Mouse (Mus musculus) brown adipose tissue, adult 24 weeks (tissue): Measurements from ENCODE around the gene Odr4. TPM values are rescaled to one million over a fixed set of nuclear protein-coding genes. Genes with fewer than 3 reads are reported as not detected.

Experiments used
- H3K27ac ChIP-seq: fragments of 200-500 bp; replicated peaks from 2 replicates; pipeline ENCODE4 v1.5.1; 2012; ENCODE audit warnings: low read depth, mild to moderate bottlenecking, low read length
- H3K4me1 ChIP-seq: fragments of 200-500 bp; 2 replicates; pipeline ENCODE4 v1.6.1; 2012; ENCODE audit warnings: low read length, mixed read lengths; ENCODE audit not compliant: control insufficient read depth, insufficient read depth, insufficient read length
- H3K4me3 ChIP-seq: fragments of 200-500 bp; 2 replicates; pipeline ENCODE4 v1.5.1; 2012; ENCODE audit warnings: low read depth, mild to moderate bottlenecking, low read length, moderate library complexity; ENCODE audit not compliant: insufficient read depth
- polyA plus RNA-seq: library from polyadenylated mRNA; stranded (reverse); fragments of >200 nt; gene quantifications from 2 replicates; pipeline ENCODE4 v1.2.4, GENCODE M21; 2012; ENCODE audit not compliant: missing spikeins, insufficient read depth, insufficient read length

Odr4 gene
- 41.0 and 56.4 TPM in 2 replicates for polyA plus RNA-seq

GRCm38 (mm10) chr1:150392638-150393487 lies at the start of gene Odr4, which contains the start of gene Tpr:
Odr4 (minus strand) TSS chr1:150393080.
Tpr (plus strand) TSS chr1:150392838.
- peak within 1 kb of the TSS; percentile 95 for H3K27ac ChIP-seq
- peak within 1 kb of the TSS; percentile 91 for H3K4me3 ChIP-seq
- H3K4me1 ChIP-seq: peaks cover 2% of the 10 kb centered on the region; the same call in 1 of the 2 replicates

DNA sequence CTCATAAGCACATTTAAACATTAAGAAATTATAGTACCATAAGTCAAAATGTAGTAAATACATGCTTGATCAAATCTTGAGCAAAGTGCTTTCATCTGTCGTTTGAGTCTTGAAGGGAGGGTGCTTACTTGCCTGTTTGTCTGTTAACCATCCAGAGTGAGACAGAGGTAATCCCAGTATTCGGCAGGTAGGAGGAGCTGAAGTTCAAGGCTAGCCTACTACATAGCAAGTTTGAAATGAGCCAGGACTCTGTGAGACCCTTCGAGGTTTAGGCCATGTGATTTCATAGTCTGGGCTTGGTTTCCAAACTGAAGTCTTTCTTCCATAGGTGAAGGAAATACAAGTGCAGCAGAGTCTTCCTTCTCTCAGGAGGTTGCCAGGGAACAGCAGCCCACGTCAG lies 48.9 kb upstream of the Odr4 start:
- Histone ChIP-seq H3K4me3 (no peak overlapping the region), H3K4me1 (no peaks in the 10 kb centered on the region), H3K27ac (no peak overlapping the region)

- no peak overlapping the region for H3K4me3 ChIP-seq
Observed at GRCm38 (mm10) chr1:150438641-150439040, 45.8 kb upstream of the Odr4 start.

GRCm38 (mm10) chr1:150426216-150426615 lies 33.3 kb upstream of the Odr4 start:
- Histone ChIP-seq H3K4me1 (no peaks in the 10 kb centered on the region), H3K4me3 (no peak overlapping the region), H3K27ac (no peak overlapping the region)

More at GRCm38 (mm10) chr1:150438641-150439040, 45.8 kb upstream of the Odr4 start:
- Histone ChIP-seq H3K4me1 (no peaks in the 10 kb centered on the region), H3K27ac (no peak overlapping the region)

DNA sequence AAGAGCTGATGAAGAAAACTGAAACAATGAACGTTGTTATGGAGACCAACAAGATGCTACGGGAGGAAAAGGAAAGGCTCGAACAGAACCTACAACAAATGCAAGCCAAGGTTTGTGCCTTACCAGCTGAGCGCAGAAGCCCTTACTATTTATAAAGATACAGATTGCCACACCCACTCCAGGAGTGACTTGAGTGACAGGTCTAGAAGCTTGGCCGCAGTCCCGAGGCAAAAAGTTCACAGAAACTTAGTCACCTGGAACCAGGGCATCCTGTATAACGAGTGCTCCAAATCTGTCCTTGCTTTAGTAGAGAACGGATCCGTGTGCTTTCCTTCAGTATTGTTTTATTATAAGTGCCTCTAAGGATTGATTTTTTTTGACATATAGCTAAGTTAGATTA lies 32.8 kb upstream of the Odr4 start:
- Histone ChIP-seq H3K4me3 (no peak overlapping the region), H3K4me1 (no peaks in the 10 kb centered on the region), H3K27ac (no peak overlapping the region)

DNA sequence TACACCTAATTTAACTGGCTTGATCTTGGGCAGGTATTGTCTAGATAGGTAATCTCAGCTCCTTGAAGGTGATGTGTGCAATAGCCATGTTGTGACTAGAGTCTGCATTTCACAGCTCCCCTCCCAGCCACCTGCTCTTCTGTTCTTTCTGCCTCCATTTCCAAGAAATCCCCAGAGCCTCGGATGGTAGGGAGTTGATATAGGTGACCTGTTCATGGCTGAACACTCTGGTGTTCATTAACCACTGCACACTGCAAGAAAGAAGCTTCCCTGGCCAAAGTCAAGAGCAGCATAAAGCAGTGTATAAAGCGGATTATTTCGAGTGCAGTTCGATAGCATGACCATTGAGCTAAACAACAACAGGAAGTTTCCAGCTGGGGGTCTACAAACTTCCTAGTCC lies 25.5 kb upstream of the Odr4 start:
- Histone ChIP-seq H3K27ac (no peak overlapping the region), H3K4me1 (no peaks in the 10 kb centered on the region), H3K4me3 (no peak overlapping the region)

DNA sequence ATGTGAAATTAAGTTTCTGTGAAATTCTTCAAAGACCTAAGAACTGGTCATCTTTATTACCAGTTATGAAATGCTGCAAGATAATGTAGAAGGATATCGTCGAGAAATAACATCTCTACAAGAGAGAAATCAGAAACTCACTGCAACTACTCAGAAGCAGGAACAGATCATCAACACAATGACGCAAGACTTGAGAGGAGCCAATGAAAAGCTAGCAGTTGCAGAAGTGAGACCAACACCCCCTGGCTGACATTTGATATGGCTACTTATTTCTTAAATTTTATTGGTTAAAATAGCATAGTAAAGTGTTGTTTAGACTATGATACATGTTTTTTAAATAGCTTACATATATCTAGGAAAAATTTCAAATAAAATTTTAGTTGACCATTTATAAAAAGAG lies 23.1 kb upstream of the Odr4 start:
- Histone ChIP-seq H3K4me3 (no peak overlapping the region), H3K27ac (no peak overlapping the region), H3K4me1 (no peaks in the 10 kb centered on the region)

DNA sequence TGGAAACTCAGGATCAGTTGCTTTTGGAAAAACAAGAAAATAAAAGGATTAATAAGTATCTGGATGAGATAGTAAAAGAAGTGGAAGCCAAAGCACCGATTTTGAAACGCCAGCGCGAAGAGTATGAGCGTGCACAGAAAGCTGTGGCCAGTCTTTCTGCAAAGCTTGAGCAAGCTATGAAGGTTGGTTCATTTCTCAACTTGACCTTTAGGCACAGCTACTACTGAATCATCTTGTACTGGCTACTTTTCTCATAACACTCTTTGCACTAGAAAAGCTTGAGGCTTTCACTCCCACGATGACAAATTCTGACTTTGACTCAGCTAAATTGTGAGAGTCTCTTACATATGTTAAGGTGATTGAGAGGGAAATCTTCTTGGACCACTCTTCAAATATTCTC lies 17.1 kb upstream of the Odr4 start:
- Histone ChIP-seq H3K4me1 (no peaks in the 10 kb centered on the region), H3K4me3 (no peak overlapping the region), H3K27ac (no peak overlapping the region)

- no peaks in the 10 kb centered on the region; the same call in 1 of the 2 replicates for H3K4me1 ChIP-seq
- H3K27ac ChIP-seq: no peak overlapping the region
- no peak overlapping the region for H3K4me3 ChIP-seq
Observed at GRCm38 (mm10) chr1:150407285-150407684, 14.4 kb upstream of the Odr4 start.

DNA sequence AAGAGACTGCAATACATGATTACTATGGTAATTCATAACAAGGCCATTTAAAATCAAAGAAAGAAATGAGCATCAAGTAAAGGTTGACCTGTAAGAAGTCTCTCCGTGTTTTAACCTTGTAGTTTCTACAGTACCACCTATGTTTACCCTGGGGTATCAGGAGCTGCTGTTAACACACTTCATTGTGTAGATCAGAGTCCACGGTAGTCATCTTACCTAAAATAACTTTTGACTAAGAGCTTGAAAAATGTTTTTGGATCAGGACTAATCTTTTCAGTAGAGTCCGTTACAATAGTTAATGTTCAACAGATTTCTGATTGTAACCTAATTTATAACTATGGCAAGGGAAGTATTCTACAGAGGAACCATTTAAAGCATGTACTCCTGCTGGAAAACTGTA lies 11.7 kb upstream of the Odr4 start:
- Histone ChIP-seq H3K4me3 (no peak overlapping the region), H3K4me1 (no peaks in the 10 kb centered on the region; the same call in 1 of the 2 replicates), H3K27ac (no peak overlapping the region)

- Histone ChIP-seq H3K4me3 (no peak overlapping the region), H3K27ac (no peak overlapping the region), H3K4me1 (no peaks in the 10 kb centered on the region; the same call in 1 of the 2 replicates)
Observed at GRCm38 (mm10) chr1:150403914-150404313, 11.0 kb upstream of the Odr4 start.

- H3K27ac ChIP-seq: no peak overlapping the region
Observed at GRCm38 (mm10) chr1:150396001-150396400, 3.1 kb upstream of the Odr4 start.

GRCm38 (mm10) chr1:150393488-150393852 lies 590 bp upstream of the Odr4 start:
- peak overlapping the region; percentile 83 for H3K4me3 ChIP-seq
- H3K27ac ChIP-seq: peak overlapping the region; percentile 59
- H3K4me1 ChIP-seq: peaks cover 2% of the 10 kb centered on the region; the same call in 1 of the 2 replicates

More at GRCm38 (mm10) chr1:150396001-150396400, 3.1 kb upstream of the Odr4 start:
- Histone ChIP-seq H3K4me3 (no peak overlapping the region), H3K4me1 (peaks cover 2% of the 10 kb centered on the region; the same call in 1 of the 2 replicates)

- Histone ChIP-seq H3K4me1 (peaks cover 2% of the 10 kb centered on the region; the same call in 1 of the 2 replicates), H3K4me3 (peak overlapping the region; percentile 91), H3K27ac (peak overlapping the region; percentile 60)
Observed at GRCm38 (mm10) chr1:150391931-150392637, 796 bp downstream of the Odr4 start.

GRCm38 (mm10) chr1:150389390-150390129 lies 3.3 kb downstream of the Odr4 start:
- Histone ChIP-seq H3K27ac (no peak overlapping the region), H3K4me3 (no peak overlapping the region), H3K4me1 (peaks cover 2% of the 10 kb centered on the region; the same call in 1 of the 2 replicates)
